Mouse (Mus musculus) liver (tissue): ENCODE data around the gene Gm5622.
"Not testable (repeated sequence)": the region's sequence is repeated elsewhere in the genome, so short reads cannot be mapped to it uniquely, and the experiment has no call there.

Source experiments
- DNase-seq: peaks from one replicate; pipeline ENCODE4 v3.0.0-alpha.2; 2020; ENCODE audit warnings: mixed read lengths

Gene Gm5622

DNA sequence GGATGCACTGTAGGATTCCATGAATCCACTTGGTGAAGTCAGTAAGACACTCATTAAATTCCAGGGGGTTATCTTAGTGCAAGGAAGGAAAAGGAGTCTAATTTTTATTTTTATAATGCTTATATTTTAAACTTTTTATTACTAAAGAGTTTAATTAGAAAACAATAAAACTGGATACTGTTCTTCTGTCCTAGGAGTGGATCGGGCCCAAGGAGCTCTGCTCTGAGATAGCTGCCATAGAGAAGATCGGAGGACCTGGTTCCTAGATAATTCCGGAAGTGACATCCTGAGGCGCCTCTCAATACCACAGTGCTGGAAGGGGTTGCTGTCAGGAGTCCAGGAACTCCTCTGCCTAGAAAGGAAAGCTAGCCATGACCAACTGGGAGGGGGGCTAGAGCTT lies at the start of gene Gm5622:
Gm5622 (plus strand) TSS at position 301 of the 400 bp plus-strand sequence.
- no peak for DNase-seq

DNA sequence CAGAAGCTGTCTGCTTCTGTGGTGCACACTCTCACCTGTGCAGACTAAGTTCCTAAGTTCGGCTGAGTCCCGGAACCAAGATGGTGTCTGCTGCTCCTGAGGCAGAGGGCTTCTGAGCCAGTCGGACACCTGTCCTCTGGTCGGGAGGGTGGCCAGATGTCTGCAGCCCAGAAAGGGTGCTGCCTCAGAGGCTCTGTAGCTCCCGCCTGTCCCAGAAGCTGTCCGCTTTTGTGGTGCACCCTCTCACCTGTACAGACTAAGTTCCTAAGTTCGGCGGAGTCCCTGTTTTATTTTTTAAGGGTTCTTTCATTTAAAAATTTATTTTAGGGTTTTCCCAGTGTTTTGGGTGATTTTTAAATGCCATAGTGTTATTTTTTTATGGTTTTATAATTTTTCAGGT lies 45.2 kb upstream of the Gm5622 start:
- DNase-seq = peak; percentile 2

DNA sequence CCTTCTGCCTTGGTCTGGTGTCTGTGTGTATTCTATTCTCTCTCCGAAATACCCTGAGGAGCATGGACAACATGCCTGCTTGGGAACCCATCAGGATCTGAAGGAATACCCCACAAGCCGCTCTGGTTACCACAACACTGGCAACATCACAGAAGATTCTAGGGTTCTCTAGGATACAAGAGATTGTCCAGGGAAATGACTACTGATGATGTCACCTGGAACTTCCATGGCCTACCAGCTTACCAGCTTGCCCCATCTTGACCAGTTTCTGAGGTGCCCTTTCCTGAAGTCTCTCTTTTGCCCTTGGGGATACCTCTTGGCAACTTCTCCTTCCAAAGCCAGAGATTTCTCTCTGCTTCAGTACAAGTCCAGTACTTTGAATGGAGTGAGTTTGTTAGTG lies 21.4 kb downstream of the Gm5622 start, which contains the start of gene Gm17175:
Gm17175 (minus strand) TSS at position 101 of the 400 bp plus-strand sequence.
- DNase-seq = not testable (repeated sequence)

DNA sequence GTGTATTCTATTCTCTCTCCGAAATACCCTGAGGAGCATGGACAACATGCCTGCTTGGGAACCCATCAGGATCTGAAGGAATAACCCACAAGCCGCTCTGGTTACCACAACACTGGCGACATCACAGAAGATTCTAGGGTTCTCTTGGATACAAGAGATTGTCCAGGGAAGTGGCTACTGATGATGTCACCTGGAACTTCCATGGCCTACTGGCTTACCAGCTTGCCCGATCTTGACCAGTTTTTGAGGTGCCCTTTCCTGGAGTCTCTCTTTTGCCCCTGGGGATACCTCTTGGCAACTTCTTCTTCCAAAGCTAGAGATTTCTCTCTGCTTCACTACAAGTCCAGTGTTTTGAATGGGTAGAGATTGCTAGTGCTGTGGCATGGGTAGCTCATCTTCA lies 39.4 kb downstream of the Gm5622 start, which contains the start of gene Gm17174:
Gm17174 (minus strand) TSS at position 101 of the 400 bp plus-strand sequence.
- not testable (repeated sequence) for DNase-seq

DNA sequence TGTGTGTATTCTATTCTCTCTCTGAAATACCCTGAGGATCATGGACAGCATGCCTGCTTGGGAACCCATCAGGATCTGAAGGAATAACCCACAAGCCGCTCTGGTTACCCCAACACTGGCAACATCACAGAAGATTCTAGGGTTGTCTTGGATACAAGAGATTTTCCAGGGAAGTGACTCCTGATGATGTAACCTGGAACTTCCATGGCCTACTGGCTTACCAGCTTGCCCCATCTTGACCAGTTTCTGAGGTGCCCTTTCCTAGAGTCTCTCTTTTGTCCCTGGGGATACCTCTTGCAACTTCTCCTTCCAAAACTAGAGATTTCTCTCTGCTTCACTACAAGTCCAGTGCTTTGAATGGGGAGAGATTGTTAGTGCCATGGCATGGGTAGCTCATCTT lies 58.6 kb downstream of the Gm5622 start, which contains the start of gene Gm17078:
Gm17078 (minus strand) TSS at position 101 of the 400 bp plus-strand sequence.
- DNase-seq = no peak

DNA sequence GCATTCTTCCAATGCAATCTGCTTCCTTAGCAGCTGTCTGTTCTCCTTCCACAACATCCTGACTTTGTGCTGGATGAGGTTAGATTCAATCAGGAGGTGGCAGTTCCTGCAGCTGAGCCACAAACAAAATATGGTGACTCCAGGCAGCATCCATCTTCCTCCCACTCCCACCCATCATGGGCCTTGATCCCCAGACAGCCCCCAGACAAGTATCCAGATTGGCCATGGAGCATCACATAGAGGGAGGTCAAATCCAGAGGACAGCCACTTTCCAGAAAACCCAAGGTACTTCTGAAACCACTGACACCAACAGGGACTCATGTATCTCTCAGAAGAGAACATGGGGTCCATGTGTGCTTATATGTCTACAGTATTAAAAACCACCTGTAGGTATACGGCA lies 79.8 kb downstream of the Gm5622 start:
- DNase-seq = not testable (repeated sequence)

DNA sequence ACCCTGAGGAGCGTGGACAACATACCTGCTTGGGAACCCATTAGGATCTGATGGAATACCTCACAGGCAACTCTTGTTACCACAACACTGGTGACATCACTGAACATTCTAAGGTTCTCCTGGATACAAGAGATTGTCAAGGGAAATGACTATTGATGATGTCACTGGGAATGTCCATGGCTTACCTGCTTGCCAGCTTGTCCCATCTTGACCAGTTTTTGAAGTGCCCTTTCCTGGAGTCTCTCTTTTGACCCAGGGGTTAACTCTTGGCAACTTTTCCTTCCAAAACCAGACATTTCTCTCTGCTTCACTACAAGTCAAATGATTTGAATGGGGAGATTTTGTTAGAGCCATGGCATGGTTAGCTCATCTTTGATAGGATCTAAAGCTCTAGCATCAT lies 83.0 kb downstream of the Gm5622 start, which contains the start of gene Gm4181:
Gm4181 (minus strand) TSS at position 101 of the 400 bp plus-strand sequence.
- DNase-seq = not testable (repeated sequence)

DNA sequence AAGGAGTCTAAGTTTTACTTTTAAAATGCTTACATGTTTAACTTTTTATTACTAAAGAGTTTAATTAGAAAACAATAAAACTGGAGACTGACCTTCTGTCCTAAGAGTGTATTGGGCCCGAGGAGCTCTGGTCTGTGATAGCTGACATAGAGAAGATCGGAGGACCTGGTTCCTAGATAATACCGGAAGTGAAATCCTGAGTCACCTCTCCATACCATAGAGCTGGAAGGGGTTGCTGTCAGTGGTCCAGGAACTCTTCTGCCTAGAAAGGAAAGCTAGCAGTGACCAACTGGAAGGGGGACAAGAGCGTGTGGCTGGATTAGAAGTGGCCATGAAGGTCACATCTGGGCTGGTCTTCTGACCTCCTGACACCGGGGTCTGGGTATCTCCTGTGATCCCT lies 124.7 kb downstream of the Gm5622 start:
- DNase-seq = no peak

DNA sequence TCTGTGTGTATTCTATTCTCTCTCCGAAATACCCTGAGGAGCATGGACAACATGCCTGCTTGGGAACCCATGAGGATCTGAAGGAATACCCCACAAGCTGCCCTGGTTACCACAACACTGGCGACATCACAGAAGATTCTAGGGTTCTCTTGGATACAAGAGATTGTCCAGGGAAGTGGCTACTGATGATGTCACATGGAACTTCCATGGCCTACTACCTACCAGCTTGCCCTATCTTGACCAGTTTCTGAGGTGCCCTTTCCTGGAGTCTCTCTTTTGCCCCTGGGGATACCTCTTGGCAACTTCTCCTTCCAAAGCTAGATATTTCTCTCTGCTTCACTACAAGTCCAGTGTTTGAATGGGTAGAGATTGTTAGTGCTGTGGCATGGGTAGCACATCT lies 142.8 kb downstream of the Gm5622 start, which contains the start of gene Gm17079:
Gm17079 (minus strand) TSS at position 101 of the 400 bp plus-strand sequence.
- DNase-seq = not testable (repeated sequence)
